Mouse (Mus musculus) ES-Bruce4 (cell line): Measurements from ENCODE around the gene 2810006K23Rik. TPM values are rescaled to one million over a fixed set of nuclear protein-coding genes. Genes with fewer than 3 reads are reported as not detected.
"Not testable (repeated sequence)": the region's sequence is repeated elsewhere in the genome, so short reads cannot be mapped to it uniquely, and the experiment has no call there.

Experiments
- H3K27ac ChIP-seq: 2 replicates; pipeline ENCODE4 v1.5.1; 2012; ENCODE audit warnings: low read length, inconsistent platforms; ENCODE audit not compliant: insufficient read depth
- H3K27me3 ChIP-seq: 2 replicates; pipeline ENCODE4 v1.6.1; 2012; ENCODE audit warnings: mild to moderate bottlenecking, low read length, inconsistent platforms; ENCODE audit not compliant: control insufficient read depth, poor library complexity, insufficient read depth, severe bottlenecking
- H3K36me3 ChIP-seq: 2 replicates; pipeline ENCODE4 v1.6.1; 2012; ENCODE audit warnings: inconsistent platforms, mild to moderate bottlenecking, low read length, moderate library complexity; ENCODE audit not compliant: control insufficient read depth, poor library complexity, insufficient read depth, severe bottlenecking
- H3K4me1 ChIP-seq: one replicate; pipeline ENCODE4 v1.8.1; 2011; ENCODE audit warnings: low read length; ENCODE audit not compliant: control insufficient read depth, insufficient read depth
- H3K4me3 ChIP-seq: 2 replicates; pipeline ENCODE4 v1.5.1; 2011; ENCODE audit warnings: low read depth, mild to moderate bottlenecking, low read length
- H3K9ac ChIP-seq: 2 replicates; pipeline ENCODE4 v1.6.1; 2012; ENCODE audit warnings: low read depth, mild to moderate bottlenecking, inconsistent platforms; ENCODE audit not compliant: poor library complexity, severe bottlenecking
- H3K9me3 ChIP-seq: replicated peaks from 2 replicates; pipeline ENCODE4 v1.6.1; 2012; ENCODE audit warnings: mild to moderate bottlenecking, low read length, inconsistent platforms; ENCODE audit not compliant: control insufficient read depth, poor library complexity, insufficient read depth, severe bottlenecking
- CTCF ChIP-seq: IDR thresholded peaks from one replicate; pipeline ENCODE4 v1.8.1; 2011; ENCODE audit warnings: low read depth, low read length
- EP300 ChIP-seq: IDR thresholded peaks from 2 replicates; pipeline ENCODE4 v1.6.1; 2011; ENCODE audit warnings: low read depth, low read length; ENCODE audit not compliant: insufficient read depth
- POLR2A ChIP-seq: IDR thresholded peaks from one replicate; pipeline ENCODE4 v1.8.1; 2011; ENCODE audit warnings: low read length; ENCODE audit not compliant: insufficient read depth
- polyA plus RNA-seq: library from polyadenylated mRNA; stranded (reverse); fragments of >200 nt; gene quantifications from 2 replicates; pipeline ENCODE4 v1.2.4, GENCODE M21; 2011; ENCODE audit warnings: low read depth; ENCODE audit not compliant: missing spikeins, insufficient read depth, insufficient read length

The 2810006K23Rik gene
- polyA plus RNA-seq, 1 experiment: 15.4 TPM

GRCm38 (mm10) chr5:124296475-124296874 is 31.4 kb upstream of the 2810006K23Rik start:
- no peak overlapping the region for H3K9ac ChIP-seq

DNA sequence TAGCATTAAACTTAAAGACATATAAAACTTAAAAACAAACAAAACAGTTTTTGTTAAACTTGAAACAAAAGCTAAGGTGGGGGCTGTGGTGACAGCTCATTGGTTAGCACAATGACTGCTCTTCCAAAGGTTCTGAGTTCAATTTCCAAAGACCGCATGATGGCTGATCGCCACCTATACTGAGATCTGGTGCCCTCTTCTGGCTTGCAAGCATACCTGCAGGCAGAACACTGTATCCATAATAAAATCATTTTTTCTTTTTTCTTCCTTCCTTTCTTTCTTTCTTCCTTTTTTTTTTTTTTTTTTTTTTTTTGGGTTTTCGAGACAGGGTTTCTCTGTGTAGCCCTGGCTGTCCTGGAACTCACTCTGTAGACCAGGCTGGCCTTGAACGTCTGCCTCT is 28.6 kb upstream of the 2810006K23Rik start:
- not testable (repeated sequence) for H3K27me3 ChIP-seq, H3K27ac ChIP-seq, H3K9ac ChIP-seq, H3K4me1 ChIP-seq, H3K9me3 ChIP-seq, H3K36me3 ChIP-seq, H3K4me3 ChIP-seq
- TF ChIP-seq CTCF: peak; percentile 58

More at GRCm38 (mm10) chr5:124296475-124296874, 31.4 kb upstream of the 2810006K23Rik start:
- no peak for TF ChIP-seq POLR2A
- TF ChIP-seq CTCF: no peak
- TF ChIP-seq EP300: no peak
- Histone ChIP-seq H3K27me3 (no peaks in the 10 kb centered on the region), H3K9me3 (no peaks in the 10 kb centered on the region), H3K36me3 (peaks cover 3% of the 10 kb centered on the region; the same call in 1 of the 2 replicates), H3K4me3 (no peak overlapping the region), H3K4me1 (no peaks in the 10 kb centered on the region), H3K27ac (no peak overlapping the region)

- H3K36me3 ChIP-seq: peaks cover 5% of the 10 kb centered on the region; the same call in 1 of the 2 replicates
- H3K4me1 ChIP-seq: no peaks in the 10 kb centered on the region
- H3K27ac ChIP-seq: no peak overlapping the region
- no peak overlapping the region for H3K4me3 ChIP-seq
- H3K9ac ChIP-seq: no peak overlapping the region
- no peaks in the 10 kb centered on the region for H3K9me3 ChIP-seq
- TF ChIP-seq CTCF (no peak), EP300 (no peak), POLR2A (no peak)
- H3K27me3 ChIP-seq: no peaks in the 10 kb centered on the region
Observed at GRCm38 (mm10) chr5:124300132-124300531, 27.8 kb upstream of the 2810006K23Rik start.

- H3K4me1 ChIP-seq, H3K9ac ChIP-seq, H3K4me3 ChIP-seq, H3K36me3 ChIP-seq, H3K27ac ChIP-seq, H3K27me3 ChIP-seq, H3K9me3 ChIP-seq: not testable (repeated sequence)
Observed at GRCm38 (mm10) chr5:124302853-124303252, 25.0 kb upstream of the 2810006K23Rik start.

DNA sequence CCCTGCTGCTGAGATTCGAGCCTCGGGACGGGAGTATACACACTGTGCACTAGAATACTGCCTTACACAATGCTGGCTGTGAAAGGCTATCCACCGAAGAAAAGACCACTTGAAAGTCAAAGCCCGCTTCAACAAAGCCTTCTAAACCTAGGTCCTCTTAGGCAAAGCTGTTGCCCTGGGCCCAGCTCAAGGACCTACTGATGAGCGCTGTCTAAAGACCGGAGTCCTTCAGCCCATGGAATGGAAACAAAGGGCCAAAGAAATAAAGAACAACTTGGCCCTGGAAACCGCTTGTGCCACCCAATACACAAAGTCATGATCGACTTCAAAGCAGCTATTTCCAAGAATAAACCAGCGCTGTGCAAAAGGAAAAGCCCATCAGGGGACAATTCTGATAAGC is 18.7 kb upstream of the 2810006K23Rik start:
- Histone ChIP-seq H3K4me3 (no peak overlapping the region), H3K4me1 (no peaks in the 10 kb centered on the region), H3K27ac (no peak overlapping the region), H3K36me3 (no peaks in the 10 kb centered on the region), H3K9ac (no peak overlapping the region), H3K9me3 (no peaks in the 10 kb centered on the region), H3K27me3 (no peaks in the 10 kb centered on the region)
- TF ChIP-seq CTCF (no peak), POLR2A (no peak), EP300 (no peak)

- Histone ChIP-seq H3K36me3 (peaks cover 2% of the 10 kb centered on the region; the same call in 1 of the 2 replicates), H3K9me3 (no peaks in the 10 kb centered on the region), H3K9ac (no peak overlapping the region), H3K27ac (no peak overlapping the region), H3K4me1 (no peaks in the 10 kb centered on the region), H3K4me3 (no peak overlapping the region), H3K27me3 (no peaks in the 10 kb centered on the region)
- no peak for TF ChIP-seq EP300
Observed at GRCm38 (mm10) chr5:124310091-124310490, 17.8 kb upstream of the 2810006K23Rik start.

- Histone ChIP-seq H3K27ac (no peak overlapping the region), H3K4me3 (no peak overlapping the region), H3K9ac (no peak overlapping the region), H3K36me3 (peaks cover 2% of the 10 kb centered on the region; the same call in 1 of the 2 replicates), H3K9me3 (no peaks in the 10 kb centered on the region), H3K4me1 (no peaks in the 10 kb centered on the region), H3K27me3 (no peaks in the 10 kb centered on the region)
- TF ChIP-seq POLR2A: no peak
- no peak for TF ChIP-seq EP300
Observed at GRCm38 (mm10) chr5:124315498-124315897, 12.4 kb upstream of the 2810006K23Rik start.
